Mouse (Mus musculus) heart, postnatal 0 days (tissue): ENCODE data around the gene Zdhhc16.

Experiments used
- CTCF ChIP-seq: IDR thresholded peaks from 2 replicates; pipeline ENCODE4 v1.5.1; 2016; ENCODE audit warnings: antibody characterized with exemption, control low read depth, low read depth
- EP300 ChIP-seq: IDR thresholded peaks from 2 replicates; pipeline ENCODE4 v1.6.1; 2016; ENCODE audit warnings: antibody characterized with exemption, low read depth

GRCm38 (mm10) chr19:41981595-41981927, 48.3 kb downstream of the Zdhhc16 start, which contains the start of gene Ubtd1:
- no peak for TF ChIP-seq CTCF
- TF ChIP-seq EP300 = no peak
